In genomic region chrX:129607842-129608241, GRCm38 (mm10) we compare ENCODE assay signal across 28 mouse cellular contexts.
DNase-seq lines count a peak whose midpoint lies in the region; ATAC-seq and TF ChIP-seq lines count a peak whose summit lies in the region.
"Had no signal": no experiment of that assay in that cellular context is flagged by ENCODE, and none has a peak within 500 bp of the region (broad histone marks: within the 10 kb centered on the region; RNA-seq: fewer than 3 reads in every experiment).

No protein-coding gene starts in this region.

- H3K4me1 ChIP-seq in liver, embryonic 13.5 days (replicated peaks) = no peaks in the 10 kb centered on the region
- H3K4me1 ChIP-seq in G1E (ENCODE audit: insufficient read depth, low read depth, low read length) = no peaks in the 10 kb centered on the region
- no peaks in the 10 kb centered on the region for H3K4me1 ChIP-seq in liver, postnatal 0 days (ENCODE audit: insufficient read depth)
- H3K4me1 ChIP-seq in forebrain, embryonic 16.5 days (replicated peaks; ENCODE audit: control insufficient read depth, insufficient read depth, low read length) = no peaks in the 10 kb centered on the region
- H3K4me1 ChIP-seq: embryonic facial prominence, embryonic 10.5 days; embryonic facial prominence, embryonic 13.5 days; heart, embryonic 10.5 days; heart, embryonic 13.5 days had no signal

- ATAC-seq in liver, embryonic 13.5 days (ENCODE audit: low read depth) = peak; percentile 58; the same call in 1 of the 2 replicates
- ATAC-seq in G1E (ENCODE audit: extremely low read depth, insufficient number of reproducible peaks, low FRiP score, poor library complexity, severe bottlenecking) = peak; percentile 70
- no peak for ATAC-seq in liver, postnatal 0 days
- ATAC-seq in forebrain, embryonic 16.5 days = no peak
- ATAC-seq: forebrain, embryonic 14.5 days; hindbrain, postnatal 0 days; inflammation-experienced regulatory T-cells, adult 6 months had no signal

- H3K27me3 ChIP-seq in liver, embryonic 13.5 days = no peaks in the 10 kb centered on the region
- no peaks in the 10 kb centered on the region for H3K27me3 ChIP-seq in G1E (ENCODE audit: insufficient read depth, low read length)
- no peaks in the 10 kb centered on the region for H3K27me3 ChIP-seq in liver, postnatal 0 days (ENCODE audit: insufficient read depth, low read length)
- H3K27me3 ChIP-seq in forebrain, embryonic 16.5 days (replicated peaks; ENCODE audit: control insufficient read depth, insufficient read depth, low read length) = no peaks in the 10 kb centered on the region
- H3K27me3 ChIP-seq: embryonic facial prominence, embryonic 13.5 days; heart, embryonic 13.5 days had no signal

- H3K36me3 ChIP-seq in liver, embryonic 13.5 days = no peaks in the 10 kb centered on the region
- no peaks in the 10 kb centered on the region for H3K36me3 ChIP-seq in G1E (replicated peaks)
- H3K36me3 ChIP-seq in liver, postnatal 0 days (replicated peaks; ENCODE audit: insufficient read depth, low read length) = no peaks in the 10 kb centered on the region
- H3K36me3 ChIP-seq in forebrain, embryonic 16.5 days (ENCODE audit: control insufficient read depth, insufficient read depth) = no peaks in the 10 kb centered on the region
- H3K36me3 ChIP-seq: embryonic facial prominence, embryonic 10.5 days; embryonic facial prominence, embryonic 13.5 days; heart, embryonic 10.5 days; heart, embryonic 13.5 days had no signal

- no peak overlapping the region for H3K4me3 ChIP-seq in liver, embryonic 13.5 days (replicated peaks)
- no peak overlapping the region for H3K4me3 ChIP-seq in G1E (ENCODE audit: low read depth, low read length)
- H3K4me3 ChIP-seq in liver, postnatal 0 days (ENCODE audit: low read depth, low read length) = no peak overlapping the region
- H3K4me3 ChIP-seq in forebrain, embryonic 16.5 days (replicated peaks; ENCODE audit: low read length) = no peak overlapping the region
- H3K4me3 ChIP-seq: embryonic facial prominence, embryonic 10.5 days; embryonic facial prominence, embryonic 13.5 days; heart, adult 2 months; heart, embryonic 10.5 days; heart, embryonic 13.5 days had no signal

- H3K27ac ChIP-seq in liver, embryonic 13.5 days = no peak overlapping the region
- H3K27ac ChIP-seq in liver, postnatal 0 days (ENCODE audit: low read depth) = no peak overlapping the region
- H3K27ac ChIP-seq in forebrain, embryonic 16.5 days (ENCODE audit: low read length) = no peak overlapping the region
- H3K27ac ChIP-seq: embryonic facial prominence, embryonic 10.5 days; embryonic facial prominence, embryonic 13.5 days; heart, adult 2 months; heart, embryonic 10.5 days; heart, embryonic 13.5 days; hindbrain, embryonic 14.5 days; hindbrain, postnatal 0 days had no signal

- no peak overlapping the region for H3K4me2 ChIP-seq in liver, embryonic 13.5 days
- H3K4me2 ChIP-seq in liver, postnatal 0 days (ENCODE audit: low read depth, low read length) = no peak overlapping the region
- H3K4me2 ChIP-seq in forebrain, embryonic 16.5 days (ENCODE audit: low read length) = no peak overlapping the region
- H3K4me2 ChIP-seq: embryonic facial prominence, embryonic 13.5 days; heart, embryonic 13.5 days; hindbrain, embryonic 14.5 days had no signal

- DNase-seq in liver, embryonic 13.5 days = no peak
- no peak for DNase-seq in liver
- DNase-seq in G1E (ENCODE audit: low spot score) = no peak
- DNase-seq in c-Kit-positive CD71-positive TER-119-positive erythroid progenitor cells, embryonic 14.5 days (ENCODE audit: low spot score) = peak; percentile 11
- DNase-seq in liver, postnatal 0 days = no peak
- no peak for DNase-seq in frontal cortex, postnatal 36 days (ENCODE audit: low spot score in 2 of 2)
- DNase-seq in adrenal gland, postnatal 25 days = no peak
- DNase-seq: adrenal gland, adult 2 months; adrenal gland, postnatal 14 days; cerebellum, adult 11 months; cerebellum, adult 8-10 months; cerebellum, postnatal 10 days; cerebellum, postnatal 36 days; embryo, embryonic 11 days; gastrocnemius, postnatal 10 days; gastrocnemius, postnatal 36 days; heart, adult 2 months; heart, postnatal 14 days; heart, postnatal 4 days had no signal

- H3K9me3 ChIP-seq in liver, embryonic 13.5 days (replicated peaks) = no peaks in the 10 kb centered on the region
- no peaks in the 10 kb centered on the region for H3K9me3 ChIP-seq in G1E (replicated peaks)
- no peaks in the 10 kb centered on the region for H3K9me3 ChIP-seq in liver, postnatal 0 days (ENCODE audit: low read length)
- H3K9me3 ChIP-seq in forebrain, embryonic 16.5 days (ENCODE audit: control insufficient read depth, low read length) = no peaks in the 10 kb centered on the region
- H3K9me3 ChIP-seq: embryonic facial prominence, embryonic 10.5 days; embryonic facial prominence, embryonic 13.5 days; heart, embryonic 10.5 days; heart, embryonic 13.5 days had no signal

- peak; percentile 73 for TF ChIP-seq EP300 in liver, postnatal 0 days (IDR thresholded peaks at IDR 0.05; ENCODE audit: low read depth)

- H3K9ac ChIP-seq in liver, embryonic 13.5 days = no peak overlapping the region
- H3K9ac ChIP-seq in liver, postnatal 0 days (replicated peaks) = no peak overlapping the region
- no peak overlapping the region for H3K9ac ChIP-seq in forebrain, embryonic 16.5 days (replicated peaks; ENCODE audit: low read depth, low read length)
- H3K9ac ChIP-seq: embryonic facial prominence, embryonic 13.5 days; heart, embryonic 13.5 days; hindbrain, embryonic 14.5 days had no signal

- TF ChIP-seq CTCF in G1E (IDR thresholded peaks at IDR 0.05; ENCODE audit: low read depth, low read length) = no peak
- TF ChIP-seq CTCF in liver, postnatal 0 days (IDR thresholded peaks at IDR 0.05; ENCODE audit: low read depth) = no peak

- WGBS in liver, embryonic 13.5 days (ENCODE audit: insufficient replicate concordance) = 22% methylated on average over 2 of the region's 2 CpGs
- WGBS in liver, postnatal 0 days (ENCODE audit: insufficient replicate concordance) = 34% methylated on average over 2 of the region's 2 CpGs
- WGBS in forebrain, embryonic 16.5 days = 66% methylated on average over 2 of the region's 2 CpGs

Comparison
In these comparisons a context has a peak if more than half of its experiments do, and no peak if none do; other contexts are left out.
1. ATAC-seq: peak in liver, embryonic 13.5 days (single experiment) and G1E (single experiment); none in liver, postnatal 0 days (single experiment) and forebrain, embryonic 16.5 days (single experiment).